Mouse (Mus musculus) CH12.LX (cell line): ENCODE measurements around the gene Srsf7. TPM values are rescaled to one million over a fixed set of nuclear protein-coding genes. Genes with fewer than 3 reads are reported as not detected.

Experiments
- DNase-seq: peaks from one replicate; pipeline ENCODE4 v3.0.0-alpha.2; 2013; ENCODE audit errors: extremely low read depth
- H3K27ac ChIP-seq: 2 replicates; pipeline ENCODE4 v1.5.1; 2012; ENCODE audit warnings: low read depth, mild to moderate bottlenecking, control low read depth, moderate library complexity; ENCODE audit not compliant: insufficient read depth
- H3K27me3 ChIP-seq: replicated peaks from 2 replicates; pipeline ENCODE3; 2012; ENCODE audit warnings: inconsistent platforms
- H3K36me3 ChIP-seq, 2 experiments: replicated peaks in 1 of 2; 2 replicates each; pipeline versions ENCODE3 to v1.6.1; 2012; ENCODE audit warnings: inconsistent platforms in 1 of 2, low read length in 1 of 2, mild to moderate bottlenecking in 1 of 2, mixed read lengths in 1 of 2, moderate library complexity in 1 of 2; ENCODE audit not compliant: control insufficient read depth in 1 of 2, insufficient read depth in 1 of 2
- H3K4me1 ChIP-seq, 2 experiments: 2 replicates each; pipeline ENCODE4 v1.6.1; 2012; ENCODE audit warnings: inconsistent platforms in 1 of 2, moderate library complexity in 1 of 2; ENCODE audit not compliant: insufficient read depth in 2 of 2, control insufficient read depth in 1 of 2
- H3K4me2 ChIP-seq: 2 replicates; pipeline ENCODE4 v1.6.1; 2012; ENCODE audit warnings: low read depth, mild to moderate bottlenecking, control low read depth; ENCODE audit not compliant: poor library complexity, insufficient read depth, severe bottlenecking
- H3K4me3 ChIP-seq, 3 experiments: fragments of 150-350 bp in 1 of 3; sonication (generic) in 1 of 3; replicated peaks in 1 of 3; 2 replicates each; pipeline versions ENCODE3 to v1.5.1; 2011 to 2012; ENCODE audit warnings: low read depth in 2 of 3, low read length in 2 of 3, mild to moderate bottlenecking in 2 of 3, moderate library complexity in 2 of 3, control low read depth in 1 of 3, improper control_type of control experiment in 1 of 3, inconsistent platforms in 1 of 3, mixed read lengths in 1 of 3; ENCODE audit not compliant: poor library complexity in 1 of 3
- H3K79me2 ChIP-seq: replicated peaks from 2 replicates; pipeline ENCODE4 v1.6.1; 2012; ENCODE audit warnings: mild to moderate bottlenecking, moderate library complexity; ENCODE audit not compliant: control insufficient read depth, poor library complexity, insufficient read depth, severe bottlenecking; ENCODE audit errors: extremely low read depth
- H3K9ac ChIP-seq: 2 replicates; pipeline ENCODE4 v1.6.1; 2012; ENCODE audit warnings: low read depth, mild to moderate bottlenecking, control low read depth, moderate library complexity; ENCODE audit not compliant: insufficient read depth
- H3K9me3 ChIP-seq: replicated peaks from 2 replicates; pipeline ENCODE3; 2012; ENCODE audit warnings: low read length, inconsistent platforms, mixed read lengths
- BHLHE40 ChIP-seq: IDR thresholded peaks from 2 replicates; pipeline ENCODE4 v1.6.1; 2011; ENCODE audit warnings: mild to moderate bottlenecking, low read depth, low read length, improper control_type of control experiment
- CHD1 ChIP-seq: IDR thresholded peaks from 2 replicates; pipeline ENCODE4 v1.6.1; 2012; ENCODE audit warnings: low read depth, low read length, improper control_type of control experiment, inconsistent platforms
- CHD2 ChIP-seq: IDR thresholded peaks from 2 replicates; pipeline ENCODE4 v1.6.1; 2011; ENCODE audit warnings: low read length, improper control_type of control experiment
- EP300 ChIP-seq: IDR thresholded peaks from 2 replicates; pipeline ENCODE4 v1.6.1; 2011; ENCODE audit warnings: low read length, improper control_type of control experiment
- ETS1 ChIP-seq: conservative IDR thresholded peaks from 2 replicates; pipeline ENCODE4 v1.6.1; 2012; ENCODE audit warnings: low read depth, mild to moderate bottlenecking, inconsistent platforms, low read length, improper control_type of control experiment, moderate library complexity
- GABPA ChIP-seq: IDR thresholded peaks from 2 replicates; pipeline ENCODE4 v1.6.1; 2012; ENCODE audit warnings: low read depth, low read length, improper control_type of control experiment, inconsistent platforms; ENCODE audit not compliant: insufficient replicate concordance
- HCFC1 ChIP-seq: IDR thresholded peaks from 2 replicates; pipeline ENCODE4 v1.6.1; 2012; ENCODE audit warnings: low read depth, mild to moderate bottlenecking, inconsistent platforms, low read length, improper control_type of control experiment
- IRF4 ChIP-seq: IDR thresholded peaks from 2 replicates; pipeline ENCODE4 v1.6.1; 2014; ENCODE audit warnings: low read depth, mild to moderate bottlenecking, inconsistent platforms, low read length, improper control_type of control experiment
- MEF2A ChIP-seq: IDR thresholded peaks from 2 replicates; pipeline ENCODE4 v1.6.1; 2014; ENCODE audit warnings: low read depth, mild to moderate bottlenecking, inconsistent platforms, low read length, improper control_type of control experiment, borderline replicate concordance
- MXI1 ChIP-seq: IDR thresholded peaks from 2 replicates; pipeline ENCODE4 v1.6.1; 2011; ENCODE audit warnings: mild to moderate bottlenecking, low read depth, low read length, improper control_type of control experiment
- MYC ChIP-seq: IDR thresholded peaks from 2 replicates; pipeline ENCODE4 v1.6.1; 2011; ENCODE audit warnings: low read depth, mild to moderate bottlenecking, improper control_type of control experiment, low read length
- NELFE ChIP-seq: IDR thresholded peaks from 2 replicates; pipeline ENCODE4 v1.6.1; 2011; ENCODE audit warnings: low read depth, low read length, improper control_type of control experiment
- POLR2A ChIP-seq: IDR thresholded peaks from 2 replicates; pipeline ENCODE4 v1.6.1; 2011; ENCODE audit warnings: low read depth, mild to moderate bottlenecking, improper control_type of control experiment, low read length
- TBP ChIP-seq: conservative IDR thresholded peaks from 2 replicates; pipeline ENCODE4 v1.6.1; 2011; ENCODE audit warnings: low read depth, low read length, improper control_type of control experiment
- TCF12 ChIP-seq: IDR thresholded peaks from 2 replicates; pipeline ENCODE4 v1.6.1; 2014; ENCODE audit warnings: low read depth, mild to moderate bottlenecking, inconsistent platforms, low read length, improper control_type of control experiment
- ZMIZ1 ChIP-seq: IDR thresholded peaks from 2 replicates; pipeline ENCODE4 v1.6.1; 2012; ENCODE audit warnings: low read depth, mild to moderate bottlenecking, inconsistent platforms, low read length, improper control_type of control experiment
- dilution Hi-C: fragments of 300-500 bp; cut with MboI; formaldehyde crosslinking; loops from 2 replicates; pipeline ENCODE4 v1.14.3; 2020; ENCODE audit warnings: low sequenced_read_pairs; ENCODE audit not compliant: extremely low pct_unique_long_range_greater_than_20kb, extremely low pct_ligation_motif_present
- in situ Hi-C: fragments of 300-500 bp; cut with MboI; formaldehyde crosslinking; loops from 3 replicates; pipeline ENCODE4 v1.14.3; 2019; ENCODE audit warnings: low sequenced_read_pairs, low pct_ligation_motif_present, low pct_unique_long_range_greater_than_20kb, mixed read lengths
- polyA plus RNA-seq: library from polyadenylated mRNA; unstranded; fragments of >175 nt; gene quantifications from 2 replicates; pipeline ENCODE4 v1.2.1, GENCODE M21; 2012; ENCODE audit warnings: low read depth; ENCODE audit not compliant: insufficient read length
- total RNA-seq, 2 experiments: library from RNA; depleted of rRNA; stranded (reverse); fragments of 300-350 nt in 1 of 2; fragments of >200 nt in 1 of 2; gene quantifications; 2 replicates each; pipeline ENCODE4 v1.2.3; 2012 to 2014

The Srsf7 gene
- total and polyA plus RNA-seq, 3 experiments, result 268 to 442 (median 383) TPM

DNA sequence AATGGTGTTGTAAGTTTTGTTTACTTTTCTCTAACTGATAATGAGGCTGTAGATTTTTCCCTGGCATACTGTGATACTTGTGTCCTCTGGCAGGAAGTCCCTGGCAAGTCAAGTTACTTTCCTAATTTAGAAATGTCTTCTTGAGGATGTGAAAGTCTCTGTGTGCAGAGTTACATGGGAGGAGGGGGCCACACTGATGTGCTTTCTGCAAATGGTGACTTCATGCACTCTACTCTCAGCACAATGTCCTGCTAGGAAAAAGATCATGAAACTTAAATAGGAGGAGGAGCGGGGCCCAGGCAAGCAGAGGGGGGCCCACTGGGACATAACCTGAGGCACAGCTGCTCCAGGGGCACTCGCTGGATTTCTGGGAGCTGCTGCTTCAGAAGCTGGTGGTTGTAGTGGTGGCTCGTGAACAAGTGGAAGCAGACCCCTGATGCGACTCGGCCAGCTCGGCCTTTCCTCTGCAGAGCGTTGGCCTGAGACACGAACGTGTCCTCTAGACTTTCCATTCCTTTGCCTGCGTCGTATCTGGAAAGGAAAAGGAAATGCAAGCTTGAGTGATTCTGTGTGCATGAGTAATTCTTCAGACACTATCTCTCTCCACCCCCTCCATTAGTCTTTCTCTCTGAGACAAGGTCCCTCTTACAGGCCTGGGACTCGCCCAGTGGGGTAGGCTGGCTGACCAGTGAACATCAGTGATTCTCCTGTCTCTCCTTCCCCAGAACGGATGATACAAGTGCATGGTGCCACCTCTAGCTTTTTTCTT, 45.8 kb upstream of the Srsf7 start:
- Histone ChIP-seq H3K4me3 (no peak overlapping the region), H3K36me3 (peaks cover 76 to 97% of the 10 kb centered on the region in 2 experiments), H3K9ac (no peak overlapping the region), H3K4me2 (peak overlapping the region; percentile 47; the same call in 1 of the 2 replicates), H3K4me1 (peaks cover 8 to 21% of the 10 kb centered on the region in 2 experiments)
- TF ChIP-seq HCFC1 (no peak), BHLHE40 (0 out of 2 replicates have a peak, but pooled peaks have one; percentile 12), MYC (no peak), MXI1 (no peak), MEF2A (peak; percentile 85), ETS1 (0 out of 2 replicates have a peak, but pooled peaks have one; percentile 21), POLR2A (peak; percentile 39; the same call in 1 of the 2 replicates), EP300 (peak; percentile 33; the same call in 1 of the 2 replicates), IRF4 (peak; percentile 61), CHD1 (no peak), CHD2 (peak; percentile 32; the same call in 1 of the 2 replicates), GABPA (no peak), TBP (no peak), NELFE (no peak)
- TF ChIP-seq, all 38 proteins: peak for 7
- H3K27me3 ChIP-seq, result no peaks in the 10 kb centered on the region
- peaks cover 18% of the 10 kb centered on the region for H3K9me3 ChIP-seq
- DNase-seq, result peak; percentile 63
- dilution Hi-C loops, result no loop called here
- in situ Hi-C loops, result no loop called here
- H3K79me2 ChIP-seq, result no peaks in the 10 kb centered on the region
- H3K27ac ChIP-seq, result peak overlapping the region; percentile 79

DNA sequence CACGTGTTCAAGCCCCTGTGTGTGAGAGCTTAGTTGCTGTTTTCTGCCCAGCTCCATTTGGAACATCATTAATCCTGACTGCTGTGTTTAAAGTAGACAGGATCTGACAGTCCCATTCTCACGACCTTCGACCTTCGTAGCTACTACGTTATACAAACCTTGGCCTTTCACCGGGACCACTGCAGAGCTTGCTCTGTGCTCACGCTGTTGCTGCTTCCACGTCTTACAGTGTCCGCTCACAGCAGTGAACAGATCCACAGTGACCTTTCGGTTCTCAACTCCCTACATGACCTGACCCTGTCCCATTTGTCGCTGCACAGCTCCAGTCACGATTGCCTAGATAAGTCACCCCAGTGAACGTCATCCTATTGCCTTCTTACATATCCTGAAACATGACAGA, 36.0 kb upstream of the Srsf7 start:
- Histone ChIP-seq H3K27me3 (no peaks in the 10 kb centered on the region), H3K4me3 (no peak overlapping the region), H3K4me1 (peaks cover 0 to 19% of the 10 kb centered on the region in 2 experiments; a peak in 2 of 4 replicates), H3K9me3 (no peaks in the 10 kb centered on the region), H3K79me2 (no peaks in the 10 kb centered on the region)
- dilution Hi-C loops, result no loop called here
- DNase-seq, result no peak
- TF ChIP-seq ETS1, result no peak
- TF ChIP-seq ZMIZ1, result no peak
- no peak for TF ChIP-seq TCF12
- TF ChIP-seq, all 38 proteins: peak for 0
- no peak overlapping the region for H3K27ac ChIP-seq
- peaks cover 78 to 93% of the 10 kb centered on the region in 2 experiments for H3K36me3 ChIP-seq
- in situ Hi-C loops, result no loop called here
- no peak overlapping the region for H3K4me2 ChIP-seq
- no peak overlapping the region for H3K9ac ChIP-seq
